Mouse (Mus musculus): ENCODE results near the gene Prkar1b. TPM values are rescaled to one million over a fixed set of nuclear protein-coding genes. Genes with fewer than 3 reads are reported as not detected.

Prkar1b gene
- polyA plus RNA-seq, 1 experiment from 2014 or later: 25.4 TPM

GRCm38 (mm10) chr5:139004588-139004987 lies 145.2 kb downstream of the Prkar1b start:
- Histone ChIP-seq H3K27ac (no peak overlapping the region), H3K9ac (no peak overlapping the region), H3K27me3 (peaks cover 31% of the 10 kb centered on the region), H3K4me3 (no peak overlapping the region), H3K36me3 (no peaks in the 10 kb centered on the region), H3K9me3 (peaks cover 14% of the 10 kb centered on the region; the same call in 1 of the 2 replicates), H3K4me1 (no peaks in the 10 kb centered on the region), H3K4me2 (replicated peaks) (no peak overlapping the region)
- ATAC-seq (ENCODE audit: low FRiP score, low read depth): no peak
- WGBS: 79% methylated on average over 6 of the region's 6 CpGs

DNA sequence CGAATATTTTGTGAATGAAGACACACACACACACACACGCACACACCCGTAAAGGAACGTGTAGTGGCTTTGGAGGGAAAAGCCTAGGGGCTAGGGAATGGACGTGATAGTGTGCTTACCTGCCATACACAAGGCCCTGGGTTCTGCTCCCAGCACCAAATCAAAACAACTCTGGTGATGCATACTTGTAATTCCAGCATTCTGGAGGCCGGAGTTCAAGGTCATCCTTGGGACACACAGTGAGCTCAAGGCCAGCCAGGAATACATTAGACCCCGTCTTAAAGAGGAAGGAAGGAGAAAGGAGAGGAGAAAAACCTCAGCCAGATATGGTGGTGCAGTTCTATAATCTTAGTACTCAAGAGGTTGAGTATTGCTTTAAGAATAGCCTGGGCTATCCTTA lies 150.1 kb downstream of the Prkar1b start:
- Histone ChIP-seq H3K9ac (no peak overlapping the region), H3K4me3 (no peak overlapping the region), H3K27ac (no peak overlapping the region), H3K27me3 (peaks cover 55% of the 10 kb centered on the region), H3K4me2 (replicated peaks) (no peak overlapping the region), H3K9me3 (peaks cover 14% of the 10 kb centered on the region; the same call in 1 of the 2 replicates), H3K4me1 (peaks cover 36% of the 10 kb centered on the region), H3K36me3 (no peaks in the 10 kb centered on the region)
- 54% methylated on average over 7 of the region's 7 CpGs for WGBS
- ATAC-seq (ENCODE audit: low FRiP score, low read depth): no peak

DNA sequence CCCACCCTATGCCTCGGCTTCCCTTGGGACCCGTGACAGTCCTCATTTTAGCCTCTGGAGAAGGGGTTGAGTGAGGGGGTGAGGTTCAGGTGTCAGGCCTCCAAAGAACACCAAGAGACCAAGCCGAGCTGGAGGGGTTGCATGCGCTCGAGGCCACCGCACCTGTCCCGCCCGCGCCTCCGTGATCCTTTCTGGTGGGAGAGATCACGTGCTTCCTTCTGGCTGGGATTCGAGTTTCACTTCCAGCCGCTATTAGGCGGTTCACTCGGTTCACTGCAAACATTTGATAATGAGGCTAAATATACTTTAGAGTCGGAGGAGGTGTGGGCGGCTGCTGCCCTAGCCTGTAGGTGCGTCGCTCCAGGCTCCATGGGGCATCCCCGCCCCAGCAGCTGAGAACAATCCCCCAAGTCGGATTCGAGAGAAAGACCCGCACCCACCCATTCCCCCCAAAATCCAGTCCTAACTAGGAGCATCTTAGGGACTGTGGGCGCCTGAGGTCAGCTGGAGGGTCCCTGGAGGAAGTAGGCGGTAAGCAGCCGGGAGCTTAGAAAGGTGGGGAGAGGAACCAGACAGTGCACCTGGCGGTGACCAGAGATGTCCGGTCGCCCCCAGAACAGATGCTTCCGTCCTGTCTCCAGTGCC lies 151.7 kb downstream of the Prkar1b start:
- Histone ChIP-seq H3K4me1 (peaks cover 52% of the 10 kb centered on the region), H3K9ac (peak overlapping the region; percentile 31; the same call in 1 of the 2 replicates), H3K27me3 (peaks cover 72% of the 10 kb centered on the region), H3K9me3 (peaks cover 10% of the 10 kb centered on the region; the same call in 1 of the 2 replicates), H3K27ac (no peak overlapping the region), H3K36me3 (no peaks in the 10 kb centered on the region), H3K4me3 (peak overlapping the region; percentile 72), H3K4me2 (replicated peaks) (peak overlapping the region; percentile 96)
- ATAC-seq (ENCODE audit: low FRiP score, low read depth): no peak
- 1% methylated on average over 30 of the region's 30 CpGs for WGBS

DNA sequence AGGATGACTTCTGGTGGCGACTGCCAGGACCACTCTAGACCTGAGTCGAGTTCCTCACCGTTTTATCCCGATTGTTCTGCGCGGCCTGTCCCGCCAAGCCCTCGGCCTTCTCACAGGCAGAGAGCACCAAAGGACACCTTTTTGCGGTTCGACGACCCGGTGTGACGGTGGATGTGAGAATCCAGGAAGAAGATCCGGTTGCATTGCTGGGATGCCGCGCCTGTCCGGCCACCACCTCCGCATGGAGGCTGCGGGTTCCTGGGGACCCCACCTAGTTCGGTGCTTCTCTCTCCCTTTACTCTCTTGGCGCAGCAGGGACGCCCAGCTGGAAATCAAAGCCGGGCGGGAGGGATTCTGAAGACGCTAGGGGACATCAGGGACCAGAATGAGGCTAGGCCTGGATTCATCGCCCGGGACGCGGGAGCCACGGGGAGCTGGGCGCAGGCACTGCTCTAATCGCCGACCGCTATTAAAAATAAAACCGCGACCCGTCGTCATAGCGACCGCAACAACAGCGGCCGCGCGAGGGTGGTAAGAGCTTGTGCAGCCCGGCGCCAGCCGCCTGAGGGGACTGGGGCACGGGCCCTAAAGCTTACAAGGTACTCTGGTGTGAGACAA lies 152.5 kb downstream of the Prkar1b start, which contains the start of gene Pdgfa:
Pdgfa (minus strand) TSS at position 200 of the 618 bp plus-strand sequence.
- 2% methylated on average over 48 of the region's 48 CpGs for WGBS

GRCm38 (mm10) chr5:138996322-138997073 lies 153.3 kb downstream of the Prkar1b start:
- ATAC-seq (ENCODE audit: low FRiP score, low read depth): no peak
- peak overlapping the region; percentile 96 for H3K4me2 ChIP-seq (replicated peaks)
- H3K27ac ChIP-seq: no peak overlapping the region
- H3K4me3 ChIP-seq: peak overlapping the region; percentile 72
- no peaks in the 10 kb centered on the region for H3K36me3 ChIP-seq
- 5% methylated on average over 24 of the region's 24 CpGs for WGBS
- H3K27me3 ChIP-seq: peaks cover 87% of the 10 kb centered on the region
- 0 out of 2 replicates have a peak, but pooled peaks cover 1% of the 10 kb centered on the region for H3K9me3 ChIP-seq
- H3K9ac ChIP-seq: peak overlapping the region; percentile 81; the same call in 1 of the 2 replicates
- peaks cover 67% of the 10 kb centered on the region for H3K4me1 ChIP-seq

More for the DNA sequence above, 152.5 kb downstream of the Prkar1b start, which contains the start of gene Pdgfa:
- peak within 1 kb of the TSS; percentile 96 for H3K4me2 ChIP-seq (replicated peaks)
- peak; percentile 16; the same call in 1 of the 2 replicates for ATAC-seq (ENCODE audit: low FRiP score, low read depth)
- H3K4me3 ChIP-seq: peak within 1 kb of the TSS; percentile 72
- H3K27me3 ChIP-seq: peaks cover 79% of the 10 kb centered on the region
- H3K36me3 ChIP-seq: no peaks in the 10 kb centered on the region
- H3K9me3 ChIP-seq: peaks cover 9% of the 10 kb centered on the region; the same call in 1 of the 2 replicates
- no peak within 1 kb of the TSS for H3K27ac ChIP-seq
- peak within 1 kb of the TSS; percentile 81; the same call in 1 of the 2 replicates for H3K9ac ChIP-seq
- H3K4me1 ChIP-seq: peaks cover 60% of the 10 kb centered on the region

GRCm38 (mm10) chr5:138995721-138996311 lies 154.0 kb downstream of the Prkar1b start:
- peak; percentile 48 for ATAC-seq (ENCODE audit: low FRiP score, low read depth)
- Histone ChIP-seq H3K27ac (peak overlapping the region; percentile 79), H3K9me3 (no peaks in the 10 kb centered on the region), H3K9ac (peak overlapping the region; percentile 81), H3K4me2 (replicated peaks) (peak overlapping the region; percentile 96), H3K27me3 (peaks cover 90% of the 10 kb centered on the region), H3K4me1 (peaks cover 67% of the 10 kb centered on the region), H3K4me3 (peak overlapping the region; percentile 72), H3K36me3 (no peaks in the 10 kb centered on the region)
- 0% methylated on average over 45 of the region's 52 CpGs for WGBS

- Histone ChIP-seq H3K27me3 (peaks cover 90% of the 10 kb centered on the region), H3K4me1 (peaks cover 67% of the 10 kb centered on the region), H3K4me3 (peak overlapping the region; percentile 72), H3K36me3 (no peaks in the 10 kb centered on the region), H3K4me2 (replicated peaks) (peak overlapping the region; percentile 96), H3K9ac (peak overlapping the region; percentile 81), H3K27ac (peak overlapping the region; percentile 79), H3K9me3 (no peaks in the 10 kb centered on the region)
- peak; percentile 17; the same call in 1 of the 2 replicates for ATAC-seq (ENCODE audit: low FRiP score, low read depth)
- WGBS: under 1% methylated on average over 85 of the region's 127 CpGs
Measured at GRCm38 (mm10) chr5:138994786-138995720, 154.7 kb downstream of the Prkar1b start.

DNA sequence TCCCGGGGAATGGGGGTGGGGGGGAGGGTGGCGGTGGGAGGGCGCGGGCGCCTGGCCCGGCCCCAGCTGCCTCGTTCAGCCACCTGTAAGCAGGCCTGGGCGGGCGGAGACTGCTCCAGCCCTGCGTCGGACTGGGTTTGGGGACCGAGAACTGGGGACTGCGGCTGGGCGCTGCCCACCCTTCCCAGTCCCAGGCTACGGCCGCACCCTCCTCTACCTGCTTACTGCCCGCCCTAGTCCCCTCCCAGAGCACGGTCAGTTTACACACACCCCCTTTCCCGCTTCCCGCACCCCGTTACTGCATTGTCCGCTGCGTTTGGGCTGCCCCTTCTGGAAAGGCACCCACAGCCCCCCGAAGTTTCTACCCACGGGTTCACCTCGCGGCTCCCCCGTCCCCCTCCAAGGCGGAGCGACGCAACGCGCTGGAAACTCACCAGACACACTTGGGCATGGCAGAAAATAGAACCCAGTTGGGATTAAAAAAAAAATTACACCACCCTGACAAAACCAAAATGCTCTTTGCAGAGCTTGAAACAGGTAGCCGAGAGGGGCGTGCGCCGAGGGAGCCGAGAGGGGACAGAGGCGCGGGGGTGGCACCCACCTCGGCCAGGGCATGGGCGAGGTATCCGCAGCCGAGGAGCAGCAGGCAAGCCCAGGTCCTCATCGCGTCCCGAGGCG lies 155.6 kb downstream of the Prkar1b start:
- Histone ChIP-seq H3K36me3 (no peaks in the 10 kb centered on the region), H3K4me2 (replicated peaks) (peak overlapping the region; percentile 96), H3K4me1 (peaks cover 67% of the 10 kb centered on the region), H3K9me3 (no peaks in the 10 kb centered on the region), H3K27ac (peak overlapping the region; percentile 79; the same call in 1 of the 2 replicates), H3K27me3 (peaks cover 89% of the 10 kb centered on the region), H3K9ac (peak overlapping the region; percentile 81), H3K4me3 (peak overlapping the region; percentile 72)
- peak; percentile 7; the same call in 1 of the 2 replicates for ATAC-seq (ENCODE audit: low FRiP score, low read depth)
- under 1% methylated on average over 48 of the region's 48 CpGs for WGBS

DNA sequence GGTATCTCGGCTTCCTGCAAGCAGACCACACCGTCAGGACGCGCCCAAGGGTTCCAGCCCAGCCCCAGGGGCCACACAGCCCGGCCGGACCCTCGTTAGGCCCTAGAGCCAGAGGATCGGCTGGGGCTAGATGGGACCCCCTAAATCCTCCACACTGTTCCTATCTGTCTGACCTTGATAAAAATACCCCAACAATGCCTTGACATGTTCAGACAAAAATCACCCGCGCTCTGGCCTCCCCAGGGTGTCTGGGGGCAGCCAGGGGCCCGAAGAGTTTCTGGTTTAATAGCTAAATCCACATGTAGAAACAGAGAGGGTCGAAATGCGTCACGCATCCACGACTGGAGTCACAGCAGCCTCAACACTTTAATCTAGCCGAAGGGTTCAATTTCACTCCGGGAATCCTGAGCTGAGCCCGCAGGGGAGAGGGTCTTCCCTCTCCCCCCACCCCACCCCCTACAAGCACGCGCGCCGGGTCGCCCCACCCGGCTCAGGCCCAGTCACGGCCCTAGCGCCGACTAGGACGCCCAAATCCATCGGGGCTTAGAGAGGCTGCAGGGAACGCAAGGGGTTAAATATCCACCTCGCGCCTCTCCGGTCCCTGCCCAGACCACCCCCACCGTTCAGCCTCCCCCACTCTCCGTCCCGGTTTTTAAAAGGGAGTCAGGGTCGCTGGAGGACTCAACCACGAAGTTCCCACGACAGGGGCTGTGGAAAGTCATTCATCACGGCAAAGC lies 156.3 kb downstream of the Prkar1b start:
- Histone ChIP-seq H3K9me3 (no peaks in the 10 kb centered on the region), H3K36me3 (no peaks in the 10 kb centered on the region), H3K27ac (peak overlapping the region; percentile 79; the same call in 1 of the 2 replicates), H3K9ac (peak overlapping the region; percentile 81), H3K4me3 (peak overlapping the region; percentile 72), H3K27me3 (peaks cover 89% of the 10 kb centered on the region), H3K4me1 (peaks cover 67% of the 10 kb centered on the region), H3K4me2 (replicated peaks) (peak overlapping the region; percentile 96)
- 0% methylated on average over 40 of the region's 40 CpGs for WGBS
- ATAC-seq (ENCODE audit: low FRiP score, low read depth): no peak

Data from limb, embryonic 13.5 days (tissue).